Mouse (Mus musculus) embryonic facial prominence, embryonic 11.5 days (tissue): ENCODE results near the gene Orai3. TPM values are rescaled to one million over a fixed set of nuclear protein-coding genes. Genes with fewer than 3 reads are reported as not detected.
A peak's percentile ranks its signal among the peaks of the same experiment; 100 is the strongest.

Source experiments
- ATAC-seq: fragments of 200-750 bp; cut with Nextera tagmentation; replicated peaks from 2 replicates; pipeline ENCODE4 v1.8.0; 2017; ENCODE audit warnings: low read depth; ENCODE audit not compliant: insufficient number of reproducible peaks, low FRiP score, low TSS enrichment
- DNase-seq: peaks from one replicate; pipeline ENCODE4 v3.0.0-alpha.2; 2015; ENCODE audit warnings: low spot score
- H3K27ac ChIP-seq: fragments of 300-500 bp; sonication (generic); replicated peaks from 2 replicates; pipeline ENCODE4 v1.5.1; 2014; ENCODE audit warnings: mild to moderate bottlenecking, low read depth, low read length, control low read depth
- H3K27me3 ChIP-seq: fragments of 300-500 bp; sonication (generic); 2 replicates; pipeline ENCODE4 v1.6.1; 2014; ENCODE audit warnings: mild to moderate bottlenecking, low read length, moderate library complexity, mixed read lengths; ENCODE audit not compliant: control insufficient read depth, insufficient read depth
- H3K36me3 ChIP-seq: fragments of 300-500 bp; sonication (generic); replicated peaks from 2 replicates; pipeline ENCODE4 v1.6.1; 2014; ENCODE audit warnings: low read depth, mild to moderate bottlenecking, low read length, moderate library complexity, mixed read lengths; ENCODE audit not compliant: control insufficient read depth, insufficient read depth
- H3K4me1 ChIP-seq: fragments of 300-500 bp; sonication (generic); 2 replicates; pipeline ENCODE4 v1.6.1; 2014; ENCODE audit warnings: low read length, mixed read lengths; ENCODE audit not compliant: control insufficient read depth, insufficient read depth
- H3K4me2 ChIP-seq: fragments of 300-500 bp; sonication (generic); 2 replicates; pipeline ENCODE4 v1.6.1; 2014; ENCODE audit warnings: low read depth, mild to moderate bottlenecking, control low read depth, low read length, moderate library complexity
- H3K4me3 ChIP-seq: fragments of 300-500 bp; sonication (generic); 2 replicates; pipeline ENCODE4 v1.5.1; 2014; ENCODE audit warnings: low read depth, low read length, control low read depth
- H3K9ac ChIP-seq: fragments of 300-500 bp; sonication (generic); replicated peaks from 2 replicates; pipeline ENCODE4 v1.6.1; 2014; ENCODE audit warnings: mild to moderate bottlenecking, control low read depth, low read length
- H3K9me3 ChIP-seq: fragments of 300-500 bp; sonication (generic); replicated peaks from 2 replicates; pipeline ENCODE4 v1.6.1; 2016; ENCODE audit warnings: mild to moderate bottlenecking, low read length, inconsistent platforms, mixed read lengths; ENCODE audit not compliant: control insufficient read depth
- WGBS: fragments of 180-500 bp; shearing (Covaris S2); extraction: QIAGEN DNeasy Blood & Tissue Kit; methylation state at CpG from one replicate; pipeline ENCODE4 v1.1.7; 2014; 5-methylcytosine and 5-hydroxymethylcytosine counted together
- polyA plus RNA-seq: library from polyadenylated mRNA; unstranded; fragments of >200 nt; fragmentation: Nextera tagmentation; extraction: Ambion mirVana; gene quantifications from 2 replicates; pipeline ENCODE4 v1.2.1, GENCODE M21; 2014

Orai3 gene
- polyA plus RNA-seq, 1 experiment from 2014 or later, result 8.7 TPM

- Histone ChIP-seq H3K27ac (peak overlapping the region; percentile 95), H3K4me2 (peak overlapping the region; percentile 59), H3K9ac (peak overlapping the region; percentile 90), H3K9me3 (no peaks in the 10 kb centered on the region), H3K36me3 (peaks cover 12% of the 10 kb centered on the region), H3K4me1 (no peaks in the 10 kb centered on the region), H3K27me3 (no peaks in the 10 kb centered on the region), H3K4me3 (peak overlapping the region; percentile 88)
- under 1% methylated on average over 37 of the region's 39 CpGs for WGBS
- ATAC-seq, result peak; percentile 76
- peak; percentile 99 for DNase-seq
Observed at GRCm38 (mm10) chr7:127745652-127746493, 23.7 kb upstream of the Orai3 start.

- peak; percentile 1; the same call in 1 of the 2 replicates for ATAC-seq
- no peaks in the 10 kb centered on the region for H3K27me3 ChIP-seq
- peak; percentile 66 for DNase-seq
- peak overlapping the region; percentile 59 for H3K4me2 ChIP-seq
- H3K4me3 ChIP-seq, result peak overlapping the region; percentile 88
- no peaks in the 10 kb centered on the region for H3K4me1 ChIP-seq
- peak overlapping the region; percentile 95 for H3K27ac ChIP-seq
- peaks cover 18% of the 10 kb centered on the region for H3K36me3 ChIP-seq
- H3K9ac ChIP-seq, result peak overlapping the region; percentile 90
- H3K9me3 ChIP-seq, result no peaks in the 10 kb centered on the region
- WGBS, result 0% methylated on average over 27 of the region's 62 CpGs
Observed at GRCm38 (mm10) chr7:127746494-127747491, 22.8 kb upstream of the Orai3 start.

- no peak for ATAC-seq
- DNase-seq, result no peak
- H3K27me3 ChIP-seq, result no peaks in the 10 kb centered on the region
- no peaks in the 10 kb centered on the region for H3K4me1 ChIP-seq
- peak overlapping the region; percentile 88 for H3K4me3 ChIP-seq
- H3K9ac ChIP-seq, result peak overlapping the region; percentile 90
- peaks cover 23% of the 10 kb centered on the region for H3K36me3 ChIP-seq
- H3K4me2 ChIP-seq, result peak overlapping the region; percentile 59
- H3K9me3 ChIP-seq, result no peaks in the 10 kb centered on the region
- WGBS, result 29% methylated on average over 6 of the region's 6 CpGs
- H3K27ac ChIP-seq, result peak overlapping the region; percentile 95
Observed at GRCm38 (mm10) chr7:127747559-127748234, 21.9 kb upstream of the Orai3 start.

- H3K27me3 ChIP-seq, result no peaks in the 10 kb centered on the region
- H3K9me3 ChIP-seq, result no peaks in the 10 kb centered on the region
- H3K36me3 ChIP-seq, result peaks cover 23% of the 10 kb centered on the region
- no peak overlapping the region for H3K4me3 ChIP-seq
- ATAC-seq (no peak), DNase-seq (no peak)
- peak overlapping the region; percentile 59; the same call in 1 of the 2 replicates for H3K4me2 ChIP-seq
- no peak overlapping the region for H3K27ac ChIP-seq
- 93% methylated on average over 28 of the region's 28 CpGs for WGBS
- no peak overlapping the region for H3K9ac ChIP-seq
- no peaks in the 10 kb centered on the region for H3K4me1 ChIP-seq
Observed at GRCm38 (mm10) chr7:127748235-127748560, 21.4 kb upstream of the Orai3 start.

GRCm38 (mm10) chr7:127750131-127751127 lies 19.2 kb upstream of the Orai3 start:
- DNase-seq (peak; percentile 37), ATAC-seq (no peak)
- Histone ChIP-seq H3K4me1 (no peaks in the 10 kb centered on the region), H3K27ac (no peak overlapping the region), H3K9me3 (no peaks in the 10 kb centered on the region), H3K27me3 (no peaks in the 10 kb centered on the region), H3K36me3 (peaks cover 31% of the 10 kb centered on the region), H3K4me3 (no peak overlapping the region), H3K4me2 (no peak overlapping the region), H3K9ac (no peak overlapping the region)
- WGBS, result 85% methylated on average over 19 of the region's 19 CpGs

GRCm38 (mm10) chr7:127751619-127752018 lies 18.0 kb upstream of the Orai3 start:
- Histone ChIP-seq H3K27ac (no peak overlapping the region), H3K4me1 (no peaks in the 10 kb centered on the region), H3K4me2 (no peak overlapping the region), H3K4me3 (no peak overlapping the region), H3K36me3 (peaks cover 33% of the 10 kb centered on the region), H3K27me3 (no peaks in the 10 kb centered on the region), H3K9ac (no peak overlapping the region), H3K9me3 (no peaks in the 10 kb centered on the region)
- WGBS, result 89% methylated on average over 5 of the region's 5 CpGs
- ATAC-seq, result no peak
- DNase-seq, result no peak

GRCm38 (mm10) chr7:127752069-127752468 lies 17.5 kb upstream of the Orai3 start:
- Histone ChIP-seq H3K4me2 (no peak overlapping the region), H3K4me3 (no peak overlapping the region), H3K36me3 (peaks cover 33% of the 10 kb centered on the region), H3K4me1 (no peaks in the 10 kb centered on the region), H3K9ac (no peak overlapping the region), H3K9me3 (no peaks in the 10 kb centered on the region), H3K27ac (no peak overlapping the region), H3K27me3 (no peaks in the 10 kb centered on the region)
- ATAC-seq (no peak), DNase-seq (no peak)
- WGBS, result 94% methylated on average over 27 of the region's 27 CpGs
